Mouse (Mus musculus): ENCODE results near the gene Fsd1l. TPM values are rescaled to one million over a fixed set of nuclear protein-coding genes. Genes with fewer than 3 reads are reported as not detected.
A peak's percentile ranks its signal among the peaks of the same experiment; 100 is the strongest.

Gene Fsd1l
- total RNA-seq (2012; rRNA removed) (0.25 and 0.38 TPM in 2 replicates), total RNA-seq (2014; rRNA removed) (0.26 and 0.45 TPM in 2 replicates), polyA plus RNA-seq (2012; ENCODE audit: insufficient read length, low read depth) (0.39 and 0.42 TPM in 2 replicates)

- peak within 1 kb of the TSS; percentile 24 to 60 (median 54) for H3K4me3 ChIP-seq (replicated peaks in 1 of 3; ENCODE audit: low read depth in 2 of 3, low read length in 2 of 3, poor library complexity in 1 of 3)
- H3K27me3 ChIP-seq (replicated peaks) = peaks cover 12% of the 10 kb centered on the region
- H3K4me1 ChIP-seq (ENCODE audit: control insufficient read depth in 1 of 2, insufficient read depth in 2 of 2) = no peaks in the 10 kb centered on the region; a peak in 1 of 4 replicates
- dilution Hi-C loops (cut with MboI; ENCODE audit: extremely low pct_ligation_motif_present, extremely low pct_unique_long_range_greater_than_20kb, low sequenced_read_pairs) (no loop called here), in situ Hi-C loops (cut with MboI; ENCODE audit: low pct_ligation_motif_present, low pct_unique_long_range_greater_than_20kb, low sequenced_read_pairs) (no loop called here)
- H3K79me2 ChIP-seq (replicated peaks; ENCODE audit: control insufficient read depth, extremely low read depth, insufficient read depth, poor library complexity, severe bottlenecking) = no peaks in the 10 kb centered on the region
- DNase-seq (ENCODE audit: extremely low read depth) = peak; percentile 7
- no peak within 1 kb of the TSS for H3K27ac ChIP-seq (ENCODE audit: insufficient read depth, low read depth)
- H3K4me2 ChIP-seq (ENCODE audit: insufficient read depth, low read depth, poor library complexity, severe bottlenecking) = peak within 1 kb of the TSS; percentile 58
- no peak within 1 kb of the TSS for H3K9ac ChIP-seq (ENCODE audit: insufficient read depth, low read depth)
- H3K9me3 ChIP-seq (replicated peaks; ENCODE audit: low read length) = no peaks in the 10 kb centered on the region
- H3K36me3 ChIP-seq (replicated peaks in 1 of 2; ENCODE audit: control insufficient read depth in 1 of 2, insufficient read depth in 1 of 2, low read length in 1 of 2) = no peaks in the 10 kb centered on the region
- no peak for TF ChIP-seq EP300 (IDR thresholded peaks at IDR 0.05; ENCODE audit: low read length)
- peak; percentile 86 for TF ChIP-seq NRF1 (IDR thresholded peaks at IDR 0.05; ENCODE audit: low read depth, low read length)
- TF ChIP-seq TBP (conservative IDR thresholded peaks at IDR 0.05; ENCODE audit: low read depth, low read length) = no peak
- TF ChIP-seq UBTF (IDR thresholded peaks at IDR 0.05; ENCODE audit: low read depth, low read length) = peak; percentile 54; the same call in 1 of the 2 replicates
- no peak for TF ChIP-seq JUND (conservative IDR thresholded peaks at IDR 0.05; ENCODE audit: low read depth, low read length)
- peak in 1 of 2 experiments; percentile 7; a peak in 1 of 4 replicates for TF ChIP-seq CTCF (conservative IDR thresholded peaks at IDR 0.05 in 1 of 2, IDR thresholded peaks at IDR 0.05 in 1 of 2; ENCODE audit: low read depth in 2 of 2, low read length in 2 of 2)
- TF ChIP-seq HCFC1 (IDR thresholded peaks at IDR 0.05; ENCODE audit: low read depth, low read length) = no peak
- no peak for TF ChIP-seq CHD2 (IDR thresholded peaks at IDR 0.05; ENCODE audit: low read length)
- TF ChIP-seq TCF12 (IDR thresholded peaks at IDR 0.05; ENCODE audit: low read depth, low read length) = no peak
- TF ChIP-seq SIN3A (IDR thresholded peaks at IDR 0.05; ENCODE audit: low read length) = no peak
Measured at GRCm38 (mm10) chr4:53631316-53632010, at the start of gene Fsd1l. Gene Fsd1l, plus strand, starts transcription at chr4:53631471.

GRCm38 (mm10) chr4:53587676-53588075 is 43.6 kb upstream of the Fsd1l start:
- no peak overlapping the region for H3K4me2 ChIP-seq (ENCODE audit: insufficient read depth, low read depth, poor library complexity, severe bottlenecking)
- H3K4me3 ChIP-seq (replicated peaks in 1 of 3; ENCODE audit: low read depth in 2 of 3, low read length in 2 of 3, poor library complexity in 1 of 3) = no peak overlapping the region
- no peak overlapping the region for H3K27ac ChIP-seq (ENCODE audit: insufficient read depth, low read depth)
- H3K27me3 ChIP-seq (replicated peaks) = peaks cover 1% of the 10 kb centered on the region
- H3K36me3 ChIP-seq (replicated peaks in 1 of 2; ENCODE audit: control insufficient read depth in 1 of 2, insufficient read depth in 1 of 2, low read length in 1 of 2) = no peaks in the 10 kb centered on the region
- H3K9me3 ChIP-seq (replicated peaks; ENCODE audit: low read length) = peaks cover 4% of the 10 kb centered on the region
- H3K9ac ChIP-seq (ENCODE audit: insufficient read depth, low read depth) = no peak overlapping the region
- DNase-seq (ENCODE audit: extremely low read depth) = no peak
- no peak for TF ChIP-seq E2F4 (IDR thresholded peaks at IDR 0.05; ENCODE audit: insufficient replicate concordance, low read depth, low read length)
- in situ Hi-C loops (cut with MboI; ENCODE audit: low pct_ligation_motif_present, low pct_unique_long_range_greater_than_20kb, low sequenced_read_pairs) = loop anchor here (25.0 kb wide), 2 partner anchors 250 to 475 kb away; partner anchors contain the start of gene Tmem38b
- peaks cover 0 to 26% of the 10 kb centered on the region in 2 experiments; a peak in 2 of 4 replicates for H3K4me1 ChIP-seq (ENCODE audit: control insufficient read depth in 1 of 2, insufficient read depth in 2 of 2)
- dilution Hi-C loops (cut with MboI; ENCODE audit: extremely low pct_ligation_motif_present, extremely low pct_unique_long_range_greater_than_20kb, low sequenced_read_pairs) = no loop called here
- H3K79me2 ChIP-seq (replicated peaks; ENCODE audit: control insufficient read depth, extremely low read depth, insufficient read depth, poor library complexity, severe bottlenecking) = no peaks in the 10 kb centered on the region

- dilution Hi-C loops (cut with MboI; ENCODE audit: extremely low pct_ligation_motif_present, extremely low pct_unique_long_range_greater_than_20kb, low sequenced_read_pairs) (no loop called here), in situ Hi-C loops (cut with MboI; ENCODE audit: low pct_ligation_motif_present, low pct_unique_long_range_greater_than_20kb, low sequenced_read_pairs) (loop anchor here (25.0 kb wide), 2 partner anchors 248 to 477 kb away; partner anchors contain the start of gene Tmem38b)
- Histone ChIP-seq H3K4me1 (ENCODE audit: control insufficient read depth in 1 of 2, insufficient read depth in 2 of 2) (peaks cover 0 to 26% of the 10 kb centered on the region in 2 experiments; a peak in 2 of 4 replicates), H3K79me2 (replicated peaks; ENCODE audit: control insufficient read depth, extremely low read depth, insufficient read depth, poor library complexity, severe bottlenecking) (no peaks in the 10 kb centered on the region), H3K4me3 (replicated peaks in 1 of 3; ENCODE audit: low read depth in 2 of 3, low read length in 2 of 3, poor library complexity in 1 of 3) (no peak overlapping the region), H3K27ac (ENCODE audit: insufficient read depth, low read depth) (no peak overlapping the region), H3K27me3 (replicated peaks) (peaks cover 1% of the 10 kb centered on the region), H3K9ac (ENCODE audit: insufficient read depth, low read depth) (no peak overlapping the region), H3K4me2 (ENCODE audit: insufficient read depth, low read depth, poor library complexity, severe bottlenecking) (no peak overlapping the region), H3K36me3 (replicated peaks in 1 of 2; ENCODE audit: control insufficient read depth in 1 of 2, insufficient read depth in 1 of 2, low read length in 1 of 2) (no peaks in the 10 kb centered on the region), H3K9me3 (replicated peaks; ENCODE audit: low read length) (peaks cover 4% of the 10 kb centered on the region)
- no peak for DNase-seq (ENCODE audit: extremely low read depth)
- no peak for TF ChIP-seq SMC3 (IDR thresholded peaks at IDR 0.05; ENCODE audit: low read depth, low read length)
- no peak for TF ChIP-seq PAX5 (IDR thresholded peaks at IDR 0.05; ENCODE audit: low read length)
- TF ChIP-seq CTCF (conservative IDR thresholded peaks at IDR 0.05 in 1 of 2, IDR thresholded peaks at IDR 0.05 in 1 of 2; ENCODE audit: low read depth in 2 of 2, low read length in 2 of 2) = no peak
- TF ChIP-seq HCFC1 (IDR thresholded peaks at IDR 0.05; ENCODE audit: low read depth, low read length) = no peak
- TF ChIP-seq JUN (IDR thresholded peaks at IDR 0.05; ENCODE audit: insufficient read depth, low read depth, low read length) = no peak
- no peak for TF ChIP-seq ETS1 (conservative IDR thresholded peaks at IDR 0.05; ENCODE audit: low read depth, low read length)
- TF ChIP-seq CHD1 (IDR thresholded peaks at IDR 0.05; ENCODE audit: low read depth, low read length) = no peak
- no peak for TF ChIP-seq TCF12 (IDR thresholded peaks at IDR 0.05; ENCODE audit: low read depth, low read length)
- TF ChIP-seq BHLHE40 (IDR thresholded peaks at IDR 0.05; ENCODE audit: low read depth, low read length) = no peak
- no peak for TF ChIP-seq GABPA (IDR thresholded peaks at IDR 0.05; ENCODE audit: insufficient replicate concordance, low read depth, low read length)
- no peak for TF ChIP-seq EP300 (IDR thresholded peaks at IDR 0.05; ENCODE audit: low read length)
- TF ChIP-seq ZC3H11A (IDR thresholded peaks at IDR 0.05; ENCODE audit: low read depth, low read length) = no peak
- TF ChIP-seq SIN3A (IDR thresholded peaks at IDR 0.05; ENCODE audit: low read length) = no peak
- TF ChIP-seq NELFE (IDR thresholded peaks at IDR 0.05; ENCODE audit: low read depth, low read length) = no peak
- no peak for TF ChIP-seq ELF1 (IDR thresholded peaks at IDR 0.05; ENCODE audit: low read depth, low read length)
- TF ChIP-seq KAT2A (IDR thresholded peaks at IDR 0.05; ENCODE audit: insufficient replicate concordance, low read length) = no peak
- no peak for TF ChIP-seq ZMIZ1 (IDR thresholded peaks at IDR 0.05; ENCODE audit: low read depth, low read length)
Measured at GRCm38 (mm10) chr4:53588936-53589335, 42.3 kb upstream of the Fsd1l start.

All from CH12.LX (cell line).